Mouse (Mus musculus) hindbrain, postnatal 0 days (tissue): ENCODE data around the gene Tldc1. TPM values are rescaled to one million over a fixed set of nuclear protein-coding genes. Genes with fewer than 3 reads are reported as not detected.

Experiments used
- ATAC-seq: fragments of 200-750 bp; cut with Nextera tagmentation; 2 replicates; pipeline ENCODE4 v1.8.0; 2017; ENCODE audit warnings: mild to moderate bottlenecking, moderate TSS enrichment, moderate library complexity
- DNase-seq: peaks from one replicate; pipeline ENCODE4 v3.0.0-alpha.2; 2015; ENCODE audit warnings: low spot score
- H3K27ac ChIP-seq: fragments of 300-500 bp; sonication (generic); 2 replicates; pipeline ENCODE4 v1.5.1; 2014; ENCODE audit warnings: mild to moderate bottlenecking
- H3K27me3 ChIP-seq: fragments of 300-500 bp; sonication (generic); 2 replicates; pipeline ENCODE4 v1.6.1; 2014; ENCODE audit warnings: low read length, mixed read lengths; ENCODE audit not compliant: insufficient read depth
- H3K36me3 ChIP-seq: fragments of 300-500 bp; sonication (generic); 2 replicates; pipeline ENCODE4 v1.6.1; 2014; ENCODE audit warnings: low read length, mixed read lengths; ENCODE audit not compliant: insufficient read depth
- H3K4me1 ChIP-seq: fragments of 300-500 bp; sonication (generic); 2 replicates; pipeline ENCODE4 v1.6.1; 2014; ENCODE audit warnings: antibody characterized with exemption, low read length, mixed read lengths; ENCODE audit not compliant: insufficient read depth
- H3K4me2 ChIP-seq: fragments of 300-500 bp; sonication (generic); 2 replicates; pipeline ENCODE4 v1.6.1; 2014; ENCODE audit warnings: low read depth, mild to moderate bottlenecking, low read length, moderate library complexity, mixed read lengths
- H3K4me3 ChIP-seq: fragments of 300-500 bp; sonication (generic); 2 replicates; pipeline ENCODE4 v1.5.1; 2014; ENCODE audit warnings: low read length
- H3K9ac ChIP-seq: fragments of 300-500 bp; sonication (generic); replicated peaks from 2 replicates; pipeline ENCODE4 v1.6.1; 2014; ENCODE audit warnings: mild to moderate bottlenecking, low read length, moderate library complexity, mixed read lengths
- H3K9me3 ChIP-seq: fragments of 300-500 bp; sonication (generic); 2 replicates; pipeline ENCODE4 v1.6.1; 2016; ENCODE audit warnings: low read length, mixed read lengths
- CTCF ChIP-seq: IDR thresholded peaks from 2 replicates; pipeline ENCODE4 v1.5.1; 2016; ENCODE audit warnings: antibody characterized with exemption, control low read depth, low read depth
- WGBS: fragments of 180-500 bp; shearing (Covaris S2); extraction: QIAGEN DNeasy Blood & Tissue Kit; methylation state at CpG from one replicate; pipeline ENCODE4 v1.1.7; 2014; 5-methylcytosine and 5-hydroxymethylcytosine counted together
- polyA plus RNA-seq: library from polyadenylated mRNA; unstranded; fragments of >200 nt; fragmentation: Nextera tagmentation; extraction: Ambion mirVana; gene quantifications from 2 replicates; pipeline ENCODE4 v1.2.1, GENCODE M21; 2015
- total RNA-seq: library from RNA; depleted of rRNA; stranded (reverse); fragments of >200 nt; gene quantifications from 2 replicates; pipeline ENCODE4 v1.2.3, GENCODE M21; 2014

Gene Tldc1
- total and polyA plus RNA-seq, 2 experiments from 2014 or later: 8.4 to 21.2 TPM

- ATAC-seq: no peak
- H3K27me3 ChIP-seq: no peaks in the 10 kb centered on the region
- no peak overlapping the region for H3K4me3 ChIP-seq
- no peak for DNase-seq
- H3K9ac ChIP-seq: no peak overlapping the region
- no peak for TF ChIP-seq CTCF
- H3K4me2 ChIP-seq: no peak overlapping the region
- H3K4me1 ChIP-seq: no peaks in the 10 kb centered on the region
- 88% methylated on average over 8 of the region's 8 CpGs for WGBS
- no peaks in the 10 kb centered on the region for H3K9me3 ChIP-seq
- H3K27ac ChIP-seq: no peak overlapping the region
- no peaks in the 10 kb centered on the region for H3K36me3 ChIP-seq
These were observed 51.1 kb downstream of the Tldc1 start for GRCm38 (mm10) chr8:119727093-119727492.

- Histone ChIP-seq H3K4me1 (no peaks in the 10 kb centered on the region), H3K9me3 (no peaks in the 10 kb centered on the region), H3K4me3 (no peak overlapping the region), H3K36me3 (no peaks in the 10 kb centered on the region), H3K4me2 (no peak overlapping the region), H3K9ac (no peak overlapping the region), H3K27ac (no peak overlapping the region), H3K27me3 (no peaks in the 10 kb centered on the region)
- DNase-seq: no peak
- no peak for TF ChIP-seq CTCF
- WGBS: 83% methylated on average over 6 of the region's 6 CpGs
- no peak for ATAC-seq
These were observed 53.6 kb downstream of the Tldc1 start for GRCm38 (mm10) chr8:119724596-119724995.

GRCm38 (mm10) chr8:119723676-119724075 is 54.5 kb downstream of the Tldc1 start:
- H3K27me3 ChIP-seq: no peaks in the 10 kb centered on the region
- ATAC-seq (no peak), DNase-seq (no peak)
- no peak for TF ChIP-seq CTCF
- H3K4me1 ChIP-seq: no peaks in the 10 kb centered on the region
- WGBS: 68% methylated on average over 4 of the region's 4 CpGs
- no peak overlapping the region for H3K4me2 ChIP-seq
- no peak overlapping the region for H3K4me3 ChIP-seq
- no peak overlapping the region for H3K27ac ChIP-seq
- H3K9ac ChIP-seq: no peak overlapping the region
- H3K9me3 ChIP-seq: no peaks in the 10 kb centered on the region
- H3K36me3 ChIP-seq: no peaks in the 10 kb centered on the region

GRCm38 (mm10) chr8:119722348-119722747 is 55.9 kb downstream of the Tldc1 start:
- WGBS: 56% methylated on average over 6 of the region's 6 CpGs
- no peak overlapping the region for H3K4me3 ChIP-seq
- DNase-seq (no peak), ATAC-seq (no peak)
- no peak overlapping the region for H3K9ac ChIP-seq
- H3K4me2 ChIP-seq: no peak overlapping the region
- no peaks in the 10 kb centered on the region for H3K9me3 ChIP-seq
- TF ChIP-seq CTCF: no peak
- no peaks in the 10 kb centered on the region for H3K4me1 ChIP-seq
- no peaks in the 10 kb centered on the region for H3K36me3 ChIP-seq
- H3K27me3 ChIP-seq: no peaks in the 10 kb centered on the region
- H3K27ac ChIP-seq: no peak overlapping the region

- 0 out of 2 replicates have a peak overlapping the region, but pooled peaks have one; percentile 17 for H3K27ac ChIP-seq
- no peaks in the 10 kb centered on the region for H3K36me3 ChIP-seq
- H3K27me3 ChIP-seq: no peaks in the 10 kb centered on the region
- H3K9me3 ChIP-seq: no peaks in the 10 kb centered on the region
- no peak for DNase-seq
- no peak for ATAC-seq
- no peak overlapping the region for H3K4me2 ChIP-seq
- H3K4me1 ChIP-seq: peaks cover 3% of the 10 kb centered on the region; the same call in 1 of the 2 replicates
- WGBS: 46% methylated on average over 12 of the region's 12 CpGs
- H3K9ac ChIP-seq: no peak overlapping the region
- H3K4me3 ChIP-seq: no peak overlapping the region
- TF ChIP-seq CTCF: no peak
These were observed 59.2 kb downstream of the Tldc1 start for GRCm38 (mm10) chr8:119719011-119719501.

GRCm38 (mm10) chr8:119717765-119718164 is 60.5 kb downstream of the Tldc1 start:
- peak; percentile 77 for TF ChIP-seq CTCF
- H3K27me3 ChIP-seq: no peaks in the 10 kb centered on the region
- no peak overlapping the region for H3K4me2 ChIP-seq
- no peak overlapping the region for H3K9ac ChIP-seq
- H3K36me3 ChIP-seq: no peaks in the 10 kb centered on the region
- ATAC-seq (no peak), DNase-seq (peak; percentile 54)
- H3K27ac ChIP-seq: no peak overlapping the region
- no peak overlapping the region for H3K4me3 ChIP-seq
- 64% methylated on average over 9 of the region's 9 CpGs for WGBS
- H3K9me3 ChIP-seq: no peaks in the 10 kb centered on the region
- peaks cover 3% of the 10 kb centered on the region; the same call in 1 of the 2 replicates for H3K4me1 ChIP-seq

- H3K27me3 ChIP-seq: no peaks in the 10 kb centered on the region
- no peak overlapping the region for H3K4me2 ChIP-seq
- TF ChIP-seq CTCF: no peak
- ATAC-seq: no peak
- H3K27ac ChIP-seq: no peak overlapping the region
- no peak for DNase-seq
- peaks cover 3% of the 10 kb centered on the region; the same call in 1 of the 2 replicates for H3K4me1 ChIP-seq
- H3K4me3 ChIP-seq: no peak overlapping the region
- no peaks in the 10 kb centered on the region for H3K9me3 ChIP-seq
- no peak overlapping the region for H3K9ac ChIP-seq
- no peaks in the 10 kb centered on the region for H3K36me3 ChIP-seq
These were observed 61.4 kb downstream of the Tldc1 start for GRCm38 (mm10) chr8:119716730-119717299.
